Mouse (Mus musculus) gastrocnemius, adult 2 months (tissue): ENCODE measurements around the gene St6gal1. TPM values are rescaled to one million over a fixed set of nuclear protein-coding genes. Genes with fewer than 3 reads are reported as not detected.
A peak's percentile ranks its signal among the peaks of the same experiment; 100 is the strongest.

ENCODE experiments used
- DNase-seq: peaks from one replicate; pipeline ENCODE4 v3.0.0; 2022
- H3K27ac ChIP-seq: fragments of 200-600 bp; 2 replicates; pipeline ENCODE4 v1.8.1; 2022; ENCODE audit warnings: mild to moderate bottlenecking
- H3K4me3 ChIP-seq: fragments of 200-600 bp; 2 replicates; pipeline ENCODE4 v1.8.1; 2022; ENCODE audit warnings: mild to moderate bottlenecking, moderate library complexity
- CTCF ChIP-seq: fragments of 200-600 bp; IDR thresholded peaks from 2 replicates; pipeline ENCODE4 v1.8.1; 2022; ENCODE audit warnings: antibody characterized with exemption, mild to moderate bottlenecking, moderate library complexity
- intact Hi-C: fragments of 180-260 bp; cut with DNase I; formaldehyde crosslinking; loops from one replicate; pipeline ENCODE4 v1.15.1; 2025
- total RNA-seq, 2 experiments: library from RNA; stranded (reverse); gene quantifications; 2 replicates each; pipeline ENCODE4 v1.2.3; 2021

St6gal1 gene
- total RNA-seq, 2 experiments from 2014 or later = 2.6 to 3.5 TPM

- Histone ChIP-seq H3K27ac (no peak overlapping the region), H3K4me3 (no peak overlapping the region)
- DNase-seq = no peak
- intact Hi-C loops = no loop called here
- TF ChIP-seq CTCF = no peak
Measured at GRCm38 (mm10) chr16:23287312-23288040, 62.9 kb downstream of the St6gal1 start.

GRCm38 (mm10) chr16:23288103-23288502, 63.6 kb downstream of the St6gal1 start:
- intact Hi-C loops = no loop called here
- no peak for DNase-seq
- H3K4me3 ChIP-seq = no peak overlapping the region
- no peak overlapping the region for H3K27ac ChIP-seq
- TF ChIP-seq CTCF = no peak

GRCm38 (mm10) chr16:23289424-23289823, 64.9 kb downstream of the St6gal1 start:
- intact Hi-C loops = no loop called here
- no peak overlapping the region for H3K27ac ChIP-seq
- H3K4me3 ChIP-seq = no peak overlapping the region
- DNase-seq = no peak
- TF ChIP-seq CTCF = no peak

- no peak overlapping the region for H3K4me3 ChIP-seq
- no peak overlapping the region for H3K27ac ChIP-seq
- no peak for TF ChIP-seq CTCF
- DNase-seq = no peak
- intact Hi-C loops = no loop called here
Measured at GRCm38 (mm10) chr16:23290171-23290570, 65.6 kb downstream of the St6gal1 start.

GRCm38 (mm10) chr16:23291521-23291920, 67.0 kb downstream of the St6gal1 start:
- peak overlapping the region; percentile 9 for H3K27ac ChIP-seq
- no peak for TF ChIP-seq CTCF
- no peak overlapping the region for H3K4me3 ChIP-seq
- intact Hi-C loops = no loop called here
- peak; percentile 79 for DNase-seq

- H3K4me3 ChIP-seq = no peak overlapping the region
- intact Hi-C loops = no loop called here
- no peak overlapping the region for H3K27ac ChIP-seq
- TF ChIP-seq CTCF = no peak
- DNase-seq = no peak
Measured at GRCm38 (mm10) chr16:23294236-23294635, 69.7 kb downstream of the St6gal1 start.

- intact Hi-C loops = no loop called here
- Histone ChIP-seq H3K27ac (no peak overlapping the region), H3K4me3 (no peak overlapping the region)
- TF ChIP-seq CTCF = no peak
- no peak for DNase-seq
Measured at GRCm38 (mm10) chr16:23294747-23295146, 70.2 kb downstream of the St6gal1 start.

GRCm38 (mm10) chr16:23295720-23296119, 71.2 kb downstream of the St6gal1 start:
- no peak for DNase-seq
- H3K27ac ChIP-seq = peak overlapping the region; percentile 62
- intact Hi-C loops = no loop called here
- no peak for TF ChIP-seq CTCF
- no peak overlapping the region for H3K4me3 ChIP-seq

GRCm38 (mm10) chr16:23296721-23297120, 72.2 kb downstream of the St6gal1 start:
- Histone ChIP-seq H3K27ac (no peak overlapping the region; the same call in 1 of the 2 replicates), H3K4me3 (no peak overlapping the region)
- intact Hi-C loops = no loop called here
- DNase-seq = no peak
- TF ChIP-seq CTCF = no peak

GRCm38 (mm10) chr16:23298441-23298840, 73.9 kb downstream of the St6gal1 start:
- H3K4me3 ChIP-seq = no peak overlapping the region
- DNase-seq = no peak
- intact Hi-C loops = no loop called here
- H3K27ac ChIP-seq = no peak overlapping the region
- TF ChIP-seq CTCF = no peak

GRCm38 (mm10) chr16:23298911-23299310, 74.4 kb downstream of the St6gal1 start:
- DNase-seq = no peak
- TF ChIP-seq CTCF = no peak
- intact Hi-C loops = no loop called here
- H3K4me3 ChIP-seq = no peak overlapping the region
- H3K27ac ChIP-seq = no peak overlapping the region

- Histone ChIP-seq H3K27ac (no peak overlapping the region), H3K4me3 (no peak overlapping the region)
- TF ChIP-seq CTCF = no peak
- no peak for DNase-seq
- intact Hi-C loops = no loop called here
Measured at GRCm38 (mm10) chr16:23299904-23300740, 75.6 kb downstream of the St6gal1 start.

GRCm38 (mm10) chr16:23301762-23302161, 77.2 kb downstream of the St6gal1 start:
- intact Hi-C loops = no loop called here
- Histone ChIP-seq H3K4me3 (no peak overlapping the region), H3K27ac (no peak overlapping the region)
- TF ChIP-seq CTCF = no peak
- DNase-seq = no peak
